Mouse (Mus musculus) spleen, postnatal 36 days (tissue): Measurements from ENCODE around the gene Ydjc.

Experiments used
- DNase-seq, 2 experiments: peaks; one replicate each; pipeline ENCODE4 v3.0.0; 2022; ENCODE audit warnings: low spot score in 2 of 2, mixed read lengths in 1 of 2

Ydjc gene

GRCm38 (mm10) chr16:17144339-17144738, at the start of gene Ydjc:
TSS of gene Ydjc (plus strand) at chr16:17144621.
- DNase-seq, result no peak

GRCm38 (mm10) chr16:17096938-17097337, 47.5 kb upstream of the Ydjc start:
- DNase-seq, result no peak

GRCm38 (mm10) chr16:17102630-17103220, 41.7 kb upstream of the Ydjc start:
- DNase-seq, result no peak

- DNase-seq, result no peak
Observed at GRCm38 (mm10) chr16:17104600-17104999, 39.8 kb upstream of the Ydjc start.

- DNase-seq, result peak; percentile 78 to 84
Observed at GRCm38 (mm10) chr16:17110771-17111743, 33.4 kb upstream of the Ydjc start, which contains the start of gene Ppil2. TSS of gene Ppil2 (minus strand) at chr16:17111257.

- DNase-seq, result no peak
Observed at GRCm38 (mm10) chr16:17117309-17117799, 27.1 kb upstream of the Ydjc start.

- DNase-seq, result no peak
Observed at GRCm38 (mm10) chr16:17121569-17121968, 22.9 kb upstream of the Ydjc start.

GRCm38 (mm10) chr16:17124119-17124870, 20.1 kb upstream of the Ydjc start:
- no peak for DNase-seq

- peak; percentile 77 to 82 for DNase-seq
Observed at GRCm38 (mm10) chr16:17124871-17125520, 19.4 kb upstream of the Ydjc start, which contains the start of gene 2610318N02Rik. TSS of gene 2610318N02Rik (minus strand) at chr16:17125167.

GRCm38 (mm10) chr16:17127292-17127691, 17.1 kb upstream of the Ydjc start:
- peak; percentile 42 to 65 for DNase-seq

- DNase-seq, result peak in 1 of 2 experiments; percentile 29
Observed at GRCm38 (mm10) chr16:17131191-17132088, 13.0 kb upstream of the Ydjc start.

- peak; percentile 92 to 93 for DNase-seq
Observed at GRCm38 (mm10) chr16:17132089-17132905, 12.1 kb upstream of the Ydjc start, which contains the start of gene Sdf2l1. TSS of gene Sdf2l1 (minus strand) at chr16:17132383.

GRCm38 (mm10) chr16:17132906-17133200, 11.6 kb upstream of the Ydjc start:
- DNase-seq, result no peak

- DNase-seq, result no peak
Observed at GRCm38 (mm10) chr16:17137355-17137754, 7.1 kb upstream of the Ydjc start.

GRCm38 (mm10) chr16:17146772-17147235, 2.4 kb downstream of the Ydjc start, which contains the start of gene Ccdc116:
TSS of gene Ccdc116 (minus strand) at chr16:17147229.
- DNase-seq, result peak; percentile 67 to 74

GRCm38 (mm10) chr16:17147391-17147929, 3.0 kb downstream of the Ydjc start:
- peak; percentile 24 to 27 for DNase-seq

GRCm38 (mm10) chr16:17148084-17148483, 3.7 kb downstream of the Ydjc start:
- DNase-seq, result peak in 1 of 2 experiments; percentile 27

- DNase-seq, result no peak
Observed at GRCm38 (mm10) chr16:17150520-17151258, 6.3 kb downstream of the Ydjc start.
